Mouse (Mus musculus): ENCODE measurements around the gene Synpr.
A peak's percentile ranks its signal among the peaks of the same experiment; 100 is the strongest.
"Not testable (repeated sequence)": the region's sequence is repeated elsewhere in the genome, so short reads cannot be mapped to it uniquely, and the experiment has no call there.

Gene Synpr

GRCm38 (mm10) chr14:13284091-13284844 is at the start of gene Synpr:
Synpr (plus strand) TSS chr14:13284780.
- peak; percentile 13 for DNase-seq (ENCODE audit: low spot score)

- DNase-seq (ENCODE audit: low spot score), result no peak
Observed at GRCm38 (mm10) chr14:13236929-13237328, 47.7 kb upstream of the Synpr start.

GRCm38 (mm10) chr14:13247431-13247830 is 37.1 kb upstream of the Synpr start:
- no peak for DNase-seq (ENCODE audit: low spot score)

DNA sequence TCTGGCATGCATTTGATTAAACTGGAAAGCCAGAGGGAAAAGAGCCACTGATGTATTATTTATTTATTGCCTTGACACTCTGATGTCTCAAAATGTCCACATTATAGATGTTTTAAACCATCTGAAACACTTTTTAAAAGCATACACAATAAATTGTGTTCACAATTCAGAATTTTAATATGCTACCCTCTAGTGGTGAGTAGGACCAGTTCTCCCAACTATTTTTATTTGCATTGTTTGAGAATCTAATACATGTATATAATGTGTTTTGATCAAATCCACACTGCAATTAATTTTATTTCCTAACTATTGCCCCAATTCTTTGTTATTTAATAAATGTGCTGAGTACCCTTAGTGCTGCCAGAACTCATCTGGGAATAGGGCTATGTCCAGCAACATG is 35.2 kb upstream of the Synpr start:
- no peak for DNase-seq (ENCODE audit: low spot score)

- DNase-seq (ENCODE audit: low spot score), result no peak
Observed at GRCm38 (mm10) chr14:13252594-13252993, 32.0 kb upstream of the Synpr start.

DNA sequence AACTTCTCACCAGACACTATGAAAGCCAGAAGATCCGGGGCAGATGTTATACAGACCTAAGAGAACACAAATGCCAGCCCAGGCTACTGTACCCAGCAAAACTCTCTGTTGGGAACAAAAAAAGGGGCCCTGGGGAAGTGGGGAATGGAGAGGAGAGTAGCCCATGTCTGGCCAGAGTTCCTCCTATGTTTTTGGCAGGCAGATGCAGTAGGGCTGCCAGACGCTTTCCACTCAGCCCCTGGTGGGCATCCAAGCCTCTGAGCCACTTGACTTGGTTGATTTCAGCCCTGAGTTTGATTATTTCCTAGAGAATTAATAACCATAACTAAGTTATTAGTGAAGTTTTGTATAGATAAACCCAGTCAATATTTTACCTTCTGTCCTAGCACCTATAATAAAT is 29.8 kb upstream of the Synpr start:
- not testable (repeated sequence) for DNase-seq (ENCODE audit: low spot score)

DNA sequence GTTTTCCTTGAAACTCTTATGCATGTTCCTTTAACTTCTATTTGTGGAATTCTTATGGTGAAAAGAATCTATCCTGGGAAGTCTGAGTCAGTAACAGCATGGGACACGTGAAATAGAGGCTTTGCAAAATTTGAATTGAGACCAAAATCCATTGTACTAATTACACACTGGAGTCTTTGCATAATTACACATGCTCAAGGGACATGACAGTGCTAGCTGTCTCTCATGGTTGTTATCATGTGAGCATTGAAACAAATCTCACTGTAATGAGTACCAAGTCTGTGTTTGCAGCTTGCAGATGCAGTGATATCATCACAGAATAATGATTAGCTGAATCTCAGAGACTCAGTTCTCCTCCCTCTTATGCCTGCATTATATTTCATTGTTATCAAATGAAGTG is 22.2 kb upstream of the Synpr start:
- DNase-seq (ENCODE audit: low spot score), result no peak

GRCm38 (mm10) chr14:13266331-13266730 is 18.2 kb upstream of the Synpr start:
- DNase-seq (ENCODE audit: low spot score), result no peak

DNA sequence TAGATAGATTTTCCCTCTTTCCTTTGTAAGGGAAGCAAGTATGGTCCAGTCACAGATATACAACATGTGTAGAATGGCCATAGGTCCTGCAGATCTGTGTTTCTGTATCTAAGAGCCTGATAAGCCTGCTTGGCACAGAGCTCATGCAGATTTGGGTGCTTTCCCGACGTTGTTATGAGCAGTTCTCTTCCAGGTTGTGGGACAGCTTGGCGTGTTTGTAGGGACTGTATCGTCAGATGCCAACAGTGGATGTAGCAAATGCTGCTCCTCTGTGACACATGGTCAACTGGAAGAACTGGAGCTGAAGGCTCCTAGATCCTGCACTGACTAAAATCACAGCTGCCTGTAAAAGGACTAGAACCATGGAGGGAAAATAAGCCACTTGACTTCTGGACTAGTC is 17.4 kb upstream of the Synpr start:
- no peak for DNase-seq (ENCODE audit: low spot score)

DNA sequence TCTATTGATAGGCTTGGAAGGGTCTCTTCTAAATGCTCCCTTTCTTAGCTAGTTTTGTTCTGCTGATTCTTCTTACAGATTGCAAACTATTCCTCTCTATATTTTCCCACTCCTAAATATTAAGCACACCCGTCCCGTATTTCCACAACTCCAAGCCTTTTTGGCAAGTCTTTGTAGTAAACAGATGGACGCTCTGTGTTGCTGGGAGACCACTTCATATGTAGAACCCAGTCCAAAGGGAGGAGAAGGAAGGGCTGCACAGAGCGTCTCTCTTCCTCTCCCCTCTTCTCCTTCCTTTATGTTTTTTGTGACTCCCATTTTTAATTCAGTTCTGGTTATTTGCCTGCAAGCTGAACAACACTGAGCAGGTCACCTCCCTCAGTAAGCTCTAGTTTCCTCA is 1.4 kb upstream of the Synpr start:
- DNase-seq (ENCODE audit: low spot score), result no peak

DNA sequence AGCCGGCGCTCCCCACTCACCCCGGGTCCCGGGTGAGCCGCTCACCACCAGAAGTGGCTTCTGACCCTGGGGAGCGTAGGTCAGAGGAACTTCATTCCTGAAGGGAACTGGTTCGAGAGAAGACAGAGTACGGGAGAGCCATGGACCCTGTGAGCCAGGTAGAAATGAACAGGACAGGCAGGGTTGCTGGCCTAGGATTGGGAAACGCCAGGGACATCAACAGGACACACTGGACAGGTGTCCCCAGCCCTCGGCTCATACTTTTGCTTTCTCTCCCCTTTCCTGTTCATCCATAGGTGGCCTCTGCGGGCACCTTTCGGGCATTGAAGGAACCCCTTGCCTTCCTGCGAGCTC is 242 bp downstream of the Synpr start:
- DNase-seq (ENCODE audit: low spot score), result no peak

DNA sequence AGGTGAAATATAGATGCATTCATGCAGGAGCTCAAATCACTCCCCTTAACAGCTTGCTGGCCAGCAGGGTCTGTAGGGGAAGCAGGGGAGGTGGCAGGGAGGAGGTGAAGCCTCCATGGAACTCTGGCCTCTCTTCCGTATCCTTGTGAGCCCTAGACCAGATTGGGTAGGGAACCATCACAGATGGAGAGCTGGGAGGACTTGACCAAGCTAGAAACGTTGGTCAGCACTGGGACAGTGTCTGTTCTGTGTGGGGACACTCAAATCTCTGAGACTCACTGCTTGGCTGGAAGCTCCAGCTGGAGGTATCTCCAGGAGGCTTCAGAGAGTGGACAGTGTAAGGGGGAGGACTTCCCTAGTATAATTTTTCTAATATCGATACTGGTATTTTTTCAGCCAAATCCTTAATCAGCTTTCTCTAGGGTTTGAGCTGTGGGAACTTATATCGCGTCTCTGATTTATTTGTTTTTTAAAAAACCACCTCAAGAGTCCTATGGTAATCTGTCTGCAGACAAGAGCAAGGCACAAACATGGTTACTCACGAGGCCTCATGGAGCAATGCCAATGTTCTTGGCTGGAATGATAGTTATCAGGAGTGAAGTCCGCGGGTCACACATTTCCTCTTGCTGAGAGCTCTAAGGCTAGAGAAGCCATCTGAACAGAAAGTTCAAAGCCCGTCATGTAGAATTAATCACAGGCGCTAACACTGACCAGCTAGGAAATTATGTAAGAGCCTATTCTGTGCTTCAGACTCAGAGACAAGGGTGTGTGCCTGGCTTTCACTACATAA is 956 bp downstream of the Synpr start:
- no peak for DNase-seq (ENCODE audit: low spot score)

DNA sequence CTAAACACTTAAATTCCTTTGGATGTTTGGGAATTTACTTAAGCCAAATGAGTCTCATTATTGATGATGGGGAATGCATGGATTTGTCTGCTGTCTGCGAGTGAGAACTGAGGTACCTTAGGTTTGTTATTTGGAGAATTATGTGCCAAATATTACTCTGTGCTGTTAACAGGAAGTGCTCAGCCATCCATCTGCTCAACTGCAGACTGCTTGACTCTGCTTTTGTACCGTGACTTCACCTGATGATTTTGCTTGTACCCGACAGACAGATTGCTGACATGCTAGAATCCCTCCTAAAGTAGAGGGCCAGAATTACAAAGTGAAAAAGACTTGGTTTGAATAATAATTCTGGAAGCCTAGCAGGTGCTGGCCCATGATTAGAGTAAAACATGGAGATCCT is 9.6 kb downstream of the Synpr start:
- no peak for DNase-seq (ENCODE audit: low spot score)

DNA sequence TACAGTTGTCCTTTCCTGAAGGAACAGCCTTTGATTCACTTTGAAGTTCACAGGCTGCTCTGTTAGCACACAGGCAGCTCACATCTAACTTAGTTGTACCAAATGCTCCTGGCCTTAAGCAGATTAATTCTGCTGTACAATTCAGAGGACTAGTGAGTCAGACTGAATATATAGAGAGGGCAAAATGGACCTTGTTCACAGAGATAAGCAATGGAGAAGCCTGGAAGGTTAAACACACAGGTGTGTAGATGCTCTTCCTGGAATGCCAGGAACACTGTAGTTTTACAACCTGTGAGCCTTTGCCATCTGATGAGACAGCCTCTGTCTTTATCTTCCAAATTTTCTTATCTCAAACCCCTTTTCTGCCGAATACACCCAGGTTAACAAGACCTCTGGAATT is 29.7 kb downstream of the Synpr start:
- no peak for DNase-seq (ENCODE audit: low spot score)

DNA sequence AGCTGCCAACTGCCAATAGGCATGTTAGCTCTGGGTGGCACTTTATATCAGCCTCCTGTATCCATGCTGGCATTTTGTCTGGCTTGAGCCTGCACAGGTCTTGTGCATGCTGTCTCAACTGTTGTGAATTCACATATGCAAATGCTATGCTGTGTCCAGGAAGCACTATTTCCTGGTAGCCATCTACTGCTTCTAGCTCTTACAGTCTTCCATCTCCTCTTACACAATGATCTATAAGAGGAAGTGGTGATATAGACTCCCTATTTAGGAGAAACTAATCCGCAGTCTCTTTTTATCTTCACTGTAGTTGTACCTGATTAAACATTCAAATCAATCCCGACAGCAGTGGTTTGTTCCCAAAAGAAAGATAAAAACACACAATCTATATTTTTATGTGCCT is 43.9 kb downstream of the Synpr start:
- no peak for DNase-seq (ENCODE audit: low spot score)

DNA sequence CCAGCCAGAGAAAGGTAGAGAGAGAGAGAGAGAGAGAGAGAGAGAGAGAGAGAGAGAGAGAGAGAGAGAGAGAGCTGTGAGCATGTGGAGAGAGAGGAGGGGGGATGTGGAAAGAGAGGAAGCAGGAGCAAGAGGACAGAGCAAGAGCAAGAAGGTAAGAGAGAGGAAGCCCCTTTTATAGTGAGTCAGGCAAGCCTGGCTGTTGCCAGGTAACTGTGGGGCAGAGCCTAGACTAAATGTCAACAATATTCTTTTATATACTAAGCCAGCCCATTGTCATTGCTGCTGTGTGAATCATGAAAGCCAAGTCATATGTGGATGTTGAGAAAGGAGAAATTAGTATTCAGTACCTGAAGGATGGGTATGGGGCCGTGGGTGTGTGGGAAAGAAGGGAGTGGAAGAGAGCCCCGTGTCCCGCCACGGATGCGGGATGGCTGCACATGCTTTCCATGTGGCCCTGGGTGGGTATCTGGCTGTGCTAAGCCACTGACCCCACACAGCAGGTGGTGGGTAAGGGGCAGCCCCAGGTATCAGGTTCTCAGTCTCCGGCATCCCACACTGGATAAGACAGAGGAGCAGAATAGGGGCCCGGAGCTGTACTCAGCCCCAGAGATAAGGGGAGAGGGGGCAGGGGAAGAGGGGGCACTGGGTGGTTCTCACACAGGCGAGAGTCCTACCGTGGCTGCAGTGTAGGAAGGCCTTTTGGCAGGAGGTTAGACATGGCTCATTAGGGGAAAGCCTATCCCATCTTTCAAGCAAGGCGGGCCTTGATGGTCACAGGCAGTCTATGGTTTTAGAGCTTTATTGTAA is 48.1 kb downstream of the Synpr start:
- DNase-seq (ENCODE audit: low spot score), result no peak

- no peak for DNase-seq (ENCODE audit: low spot score)
Observed at GRCm38 (mm10) chr14:13333372-13333771, 48.8 kb downstream of the Synpr start.

DNA sequence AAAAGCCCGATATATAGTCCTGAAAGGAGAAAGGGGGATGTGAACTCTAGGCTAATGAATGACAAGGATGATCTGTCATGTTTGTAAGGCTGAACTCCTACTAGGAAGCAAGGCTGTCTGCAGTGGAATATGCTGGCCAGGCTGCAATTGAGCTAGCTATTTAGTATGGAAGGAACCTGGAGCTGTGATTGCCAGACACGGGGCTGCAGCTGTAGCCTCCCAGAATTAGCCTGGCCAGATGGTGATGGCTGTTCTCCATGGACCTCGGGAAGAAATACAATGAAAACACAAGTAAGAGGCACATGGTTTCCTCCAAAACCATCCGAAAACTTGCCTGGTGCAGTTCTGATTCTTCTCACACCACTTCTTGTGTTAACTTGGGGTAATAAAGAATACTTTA is 51.6 kb downstream of the Synpr start:
- DNase-seq (ENCODE audit: low spot score), result no peak

DNA sequence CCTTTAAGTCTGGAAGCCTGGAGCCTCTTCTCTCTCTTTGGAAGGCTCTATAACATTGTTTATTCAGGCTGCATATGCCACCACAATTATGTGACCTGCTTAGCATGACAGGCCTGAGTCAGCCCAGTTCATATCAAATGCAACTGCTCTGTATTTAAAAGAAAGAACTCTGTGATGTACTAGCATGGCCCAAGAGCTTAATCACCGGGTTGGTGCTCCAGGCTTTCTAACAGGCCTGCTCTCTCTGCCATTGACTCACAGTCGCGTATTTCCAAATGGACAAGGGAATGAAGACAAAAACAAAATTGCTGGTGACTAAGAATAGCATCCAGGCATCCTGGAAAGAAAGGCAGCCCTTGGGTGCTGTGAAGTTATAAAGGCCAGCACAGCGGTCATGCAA is 56.1 kb downstream of the Synpr start:
- DNase-seq (ENCODE audit: low spot score), result no peak

DNA sequence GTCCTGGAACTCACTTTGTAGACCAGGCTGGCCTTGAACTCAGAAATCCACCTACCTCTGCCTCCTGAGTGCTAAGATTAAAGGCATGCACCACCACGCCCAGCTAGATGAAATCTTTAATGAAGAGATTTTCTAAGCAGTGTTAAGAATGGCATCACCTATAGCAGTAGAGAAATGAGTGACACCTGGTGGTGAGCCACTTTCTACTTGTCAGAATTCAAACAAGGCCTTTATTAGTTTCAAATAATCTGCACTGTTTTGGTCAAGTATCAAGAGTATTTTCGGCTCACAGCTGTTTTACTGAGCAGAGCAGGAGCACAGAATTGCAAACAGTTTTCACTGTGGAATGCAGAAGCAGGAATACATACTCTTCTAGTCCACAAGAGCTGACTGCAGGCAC is 59.7 kb downstream of the Synpr start:
- no peak for DNase-seq (ENCODE audit: low spot score)

GRCm38 (mm10) chr14:13349170-13349865 is 64.7 kb downstream of the Synpr start:
- no peak for DNase-seq (ENCODE audit: low spot score)

- no peak for DNase-seq (ENCODE audit: low spot score)
Observed at GRCm38 (mm10) chr14:13354154-13354553, 69.6 kb downstream of the Synpr start.
